Mouse (Mus musculus) brain, embryonic 14.5 days (tissue): Measurements from ENCODE around the gene Stk17b.

Experiments
- CTCF ChIP-seq: fragments of 200-500 bp; IDR thresholded peaks from 2 replicates; pipeline ENCODE4 v1.5.1; 2012; ENCODE audit warnings: inconsistent platforms, mild to moderate bottlenecking, moderate library complexity, borderline replicate concordance; ENCODE audit not compliant: insufficient read depth, insufficient read length; ENCODE audit errors: extremely low read depth
- POLR2A ChIP-seq: fragments of 200-500 bp; IDR thresholded peaks from 2 replicates; pipeline ENCODE4 v1.6.1; 2012; ENCODE audit warnings: mild to moderate bottlenecking, inconsistent platforms, borderline replicate concordance; ENCODE audit not compliant: poor library complexity, insufficient read depth, insufficient read length, severe bottlenecking; ENCODE audit errors: extremely low read depth

DNA sequence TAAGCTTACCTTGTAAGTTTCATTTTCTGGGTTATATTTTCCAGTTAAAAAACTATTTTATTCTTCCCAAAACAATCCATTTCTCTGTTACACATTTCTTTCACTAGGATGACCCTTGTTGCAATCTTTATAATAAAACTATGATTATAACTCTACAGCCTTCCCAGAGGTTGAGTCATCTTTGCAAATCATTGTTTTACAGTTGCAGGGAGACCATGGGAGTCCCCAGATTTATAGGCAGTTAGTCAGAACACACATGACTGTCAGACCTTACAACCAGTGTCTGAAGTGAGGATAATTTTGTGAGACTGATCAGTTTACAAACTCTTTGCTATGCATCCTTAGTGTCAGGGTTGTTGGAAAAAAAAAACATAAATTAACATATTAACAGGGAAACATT is 63.7 kb downstream of the Stk17b start:
- no peak for TF ChIP-seq CTCF
- TF ChIP-seq POLR2A: no peak
